Mouse (Mus musculus) kidney, adult 2 months (tissue): ENCODE measurements around the gene Vmn2r59. TPM values are rescaled to one million over a fixed set of nuclear protein-coding genes. Genes with fewer than 3 reads are reported as not detected.
"Not testable (repeated sequence)": the region's sequence is repeated elsewhere in the genome, so short reads cannot be mapped to it uniquely, and the experiment has no call there.

ENCODE experiments used
- DNase-seq: peaks from one replicate; pipeline ENCODE4 v3.0.0; 2021
- H3K27ac ChIP-seq: fragments of 200-500 bp; 2 replicates; pipeline ENCODE4 v1.5.1; 2012; ENCODE audit warnings: low read depth, low read length, control low read depth, inconsistent platforms; ENCODE audit not compliant: insufficient read depth
- H3K27me3 ChIP-seq: fragments of 200-500 bp; replicated peaks from 2 replicates; pipeline ENCODE4 v1.6.1; 2012; ENCODE audit warnings: mild to moderate bottlenecking, moderate library complexity, low read length, inconsistent platforms; ENCODE audit not compliant: control insufficient read depth, insufficient read depth
- H3K36me3 ChIP-seq: fragments of 200-500 bp; 2 replicates; pipeline ENCODE4 v1.6.1; 2012; ENCODE audit warnings: mild to moderate bottlenecking, moderate library complexity, low read length, inconsistent platforms; ENCODE audit not compliant: control insufficient read depth, insufficient read depth
- H3K4me1 ChIP-seq: fragments of 200-500 bp; 2 replicates; pipeline ENCODE4 v1.6.1; 2011; ENCODE audit warnings: low read length; ENCODE audit not compliant: control insufficient read depth, insufficient read depth
- H3K4me3 ChIP-seq: fragments of 200-500 bp; 2 replicates; pipeline ENCODE4 v1.5.1; 2011; ENCODE audit warnings: mild to moderate bottlenecking, low read depth, low read length, control low read depth; ENCODE audit not compliant: insufficient read depth
- CTCF ChIP-seq: fragments of 200-500 bp; conservative IDR thresholded peaks from 2 replicates; pipeline ENCODE4 v1.5.1; 2011; ENCODE audit warnings: low read depth, mild to moderate bottlenecking, control low read depth, low read length, moderate library complexity, mixed read lengths; ENCODE audit not compliant: insufficient read depth, insufficient read length
- POLR2A ChIP-seq: fragments of 200-500 bp; IDR thresholded peaks from one replicate; pipeline ENCODE4 v1.6.1; 2011; ENCODE audit warnings: low read depth, low read length, control low read depth
- WGBS: fragments of 180-500 bp; shearing (Covaris S2); methylation state at CpG from one replicate; pipeline ENCODE4 v1.1.7; 2018; 5-methylcytosine and 5-hydroxymethylcytosine counted together
- polyA plus RNA-seq: library from polyadenylated mRNA; depleted of rRNA; stranded (reverse); fragments of >200 nt; gene quantifications from 2 replicates; pipeline ENCODE4 v1.2.3, GENCODE M21; 2012; rRNA removed

The Vmn2r59 gene
- polyA plus RNA-seq = not detected in 2 replicates

DNA sequence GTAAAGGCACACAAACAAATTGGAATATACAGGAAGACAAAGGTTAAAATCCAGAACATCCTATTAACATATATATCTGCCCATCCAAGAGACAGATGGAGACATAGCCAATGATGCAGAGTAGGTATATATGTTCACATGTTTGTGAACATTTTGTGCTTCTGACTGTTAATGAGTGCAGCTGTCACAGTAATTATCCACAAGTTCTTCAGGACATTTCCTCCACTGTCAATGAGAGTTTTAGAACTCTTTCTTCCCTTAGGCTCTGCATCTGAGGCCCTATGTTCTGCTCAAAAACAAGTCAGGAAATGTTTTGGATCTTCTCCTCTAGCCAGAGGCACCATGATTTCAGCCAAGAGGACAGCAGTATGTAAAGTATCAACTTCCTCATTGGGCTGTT, at the start of gene Vmn2r59:
Gene Vmn2r59, minus strand, starts transcription at position 101 of the 400 bp plus-strand sequence.
- Histone ChIP-seq H3K4me1 (no peaks in the 10 kb centered on the region), H3K36me3 (no peaks in the 10 kb centered on the region), H3K27ac (no peak within 1 kb of the TSS), H3K4me3 (no peak within 1 kb of the TSS), H3K27me3 (no peaks in the 10 kb centered on the region)
- DNase-seq = no peak
- no peak for TF ChIP-seq POLR2A
- no peak for TF ChIP-seq CTCF

DNA sequence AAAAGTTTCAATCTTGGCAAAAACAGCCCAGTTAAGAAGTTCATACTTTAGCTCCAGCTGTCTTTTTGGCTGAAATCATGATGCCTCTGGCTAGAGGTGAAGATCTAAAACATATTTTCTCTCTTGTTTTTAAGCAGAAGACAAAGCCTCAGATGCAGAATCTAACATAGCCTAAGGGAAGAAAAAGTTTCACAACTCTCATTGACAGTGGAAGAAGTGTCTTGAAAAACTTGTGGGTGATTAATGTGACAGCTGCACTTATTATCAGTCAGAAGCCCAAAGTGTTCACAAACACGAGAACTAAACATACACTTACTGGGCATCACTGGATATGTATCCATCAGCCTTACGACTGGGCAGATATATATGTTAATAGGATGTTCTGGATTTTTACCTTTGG, 48.6 kb upstream of the Vmn2r59 start, which contains the start of gene Vmn2r60:
Gene Vmn2r60, plus strand, starts transcription at position 301 of the 400 bp plus-strand sequence.
- no peaks in the 10 kb centered on the region for H3K27me3 ChIP-seq
- H3K4me3 ChIP-seq = no peak within 1 kb of the TSS
- no peaks in the 10 kb centered on the region for H3K4me1 ChIP-seq
- H3K27ac ChIP-seq = no peak within 1 kb of the TSS
- H3K36me3 ChIP-seq = no peaks in the 10 kb centered on the region
- no peak for DNase-seq
- 67% methylated on average over 2 of the region's 2 CpGs for WGBS
- TF ChIP-seq CTCF (no peak), POLR2A (no peak)

DNA sequence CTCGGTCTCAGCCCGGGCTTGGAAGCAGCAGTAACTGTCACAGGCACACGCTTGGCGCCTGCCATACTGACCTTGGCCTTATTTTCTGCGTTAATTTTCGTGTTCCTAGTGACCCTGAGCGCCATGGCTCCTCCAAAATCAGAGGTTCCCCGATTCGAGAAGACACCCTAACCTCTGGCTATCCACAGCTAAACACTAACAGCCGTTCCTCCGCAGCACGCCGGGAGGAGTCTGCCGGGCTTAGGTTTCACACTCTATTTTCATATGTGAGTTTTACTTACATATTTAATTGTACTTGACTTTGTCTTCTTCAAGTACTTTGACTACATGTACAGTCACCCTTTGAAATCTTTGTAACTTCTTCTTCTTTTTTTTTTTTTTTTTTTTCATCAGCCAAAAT, 48.2 kb upstream of the Vmn2r59 start:
- H3K4me1 ChIP-seq, H3K4me3 ChIP-seq, H3K27me3 ChIP-seq, H3K36me3 ChIP-seq, DNase-seq, H3K27ac ChIP-seq: not testable (repeated sequence)
- 77% methylated on average over 14 of the region's 14 CpGs for WGBS

Other genes with a start within 250 kb of the Vmn2r59 start
- gene Vmn2r58, start 186.3 kb downstream of the Vmn2r59 start, polyA plus RNA-seq = not detected in 2 replicates
- gene Vmn2r60, start 48.7 kb upstream of the Vmn2r59 start, polyA plus RNA-seq = not detected in 2 replicates
- gene Vmn2r61, start 201.0 kb upstream of the Vmn2r59 start, polyA plus RNA-seq = not detected in 2 replicates